In the genomic region with DNA sequence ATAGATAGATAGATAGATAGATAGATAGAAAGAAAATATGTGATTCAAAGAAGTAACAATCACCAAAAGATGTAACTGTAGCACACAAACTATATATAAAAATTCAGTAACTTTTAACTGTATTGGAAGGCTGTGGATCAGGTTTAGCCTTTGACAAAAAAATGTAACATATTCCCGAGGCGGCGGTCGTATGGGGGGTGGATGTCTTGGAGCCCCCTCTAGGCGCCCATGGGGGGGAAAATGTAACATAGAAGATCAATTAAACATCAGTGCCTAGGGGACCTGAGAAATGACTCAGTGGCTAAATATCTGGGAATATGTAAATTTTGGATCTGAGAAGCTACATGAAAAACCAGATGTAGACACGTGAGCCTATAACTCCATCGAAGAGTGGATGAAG, we compare ENCODE assay signal across 10 mouse cellular contexts.
DNase-seq lines count a peak whose midpoint lies in the region; ATAC-seq lines count a peak whose summit lies in the region.
"Had no signal": no experiment of that assay in that cellular context is flagged by ENCODE, and none has a peak within 500 bp of the region (broad histone marks: within the 10 kb centered on the region; RNA-seq: fewer than 3 reads in every experiment).

No protein-coding gene starts in this region.

- H3K27ac ChIP-seq in hindbrain, embryonic 11.5 days (ENCODE audit: low read depth, low read length), result no peak overlapping the region
- no peak overlapping the region for H3K27ac ChIP-seq in hindbrain, embryonic 14.5 days
- no peak overlapping the region for H3K27ac ChIP-seq in neural tube, embryonic 11.5 days (ENCODE audit: low read depth, low read length)
- H3K27ac ChIP-seq: liver, embryonic 15.5 days had no signal

- no peak overlapping the region for H3K4me3 ChIP-seq in hindbrain, embryonic 11.5 days (ENCODE audit: low read depth, low read length)
- no peak overlapping the region for H3K4me3 ChIP-seq in hindbrain, embryonic 14.5 days (replicated peaks; ENCODE audit: low read length)
- no peak overlapping the region for H3K4me3 ChIP-seq in neural tube, embryonic 11.5 days (ENCODE audit: low read depth, low read length)
- H3K4me3 ChIP-seq: liver, embryonic 15.5 days had no signal

- no peaks in the 10 kb centered on the region for H3K4me1 ChIP-seq in hindbrain, embryonic 11.5 days (replicated peaks; ENCODE audit: control insufficient read depth, insufficient read depth, low read length)
- no peaks in the 10 kb centered on the region for H3K4me1 ChIP-seq in hindbrain, embryonic 14.5 days (replicated peaks; ENCODE audit: control insufficient read depth, insufficient read depth, low read length)
- H3K4me1 ChIP-seq in neural tube, embryonic 11.5 days (ENCODE audit: control insufficient read depth, insufficient read depth, low read length), result no peaks in the 10 kb centered on the region
- H3K4me1 ChIP-seq: liver, embryonic 15.5 days had no signal

- no peak for ATAC-seq in hindbrain, embryonic 11.5 days (ENCODE audit: low FRiP score)
- no peak for ATAC-seq in hindbrain, embryonic 14.5 days (ENCODE audit: low FRiP score)
- no peak for ATAC-seq in neural tube, embryonic 11.5 days (ENCODE audit: insufficient read depth, low FRiP score, low TSS enrichment)
- ATAC-seq in erythroblast, adult 5-6 weeks (replicated peaks; ENCODE audit: low FRiP score, poor library complexity, severe bottlenecking), result no peak

- no peaks in the 10 kb centered on the region for H3K9me3 ChIP-seq in hindbrain, embryonic 11.5 days (ENCODE audit: control insufficient read depth, low read length)
- H3K9me3 ChIP-seq in hindbrain, embryonic 14.5 days (ENCODE audit: control insufficient read depth, low read length), result no peaks in the 10 kb centered on the region
- no peaks in the 10 kb centered on the region for H3K9me3 ChIP-seq in neural tube, embryonic 11.5 days (ENCODE audit: control insufficient read depth, low read length)
- H3K9me3 ChIP-seq: liver, embryonic 15.5 days had no signal

- 83% methylated on average over 7 of the region's 7 CpGs for whole genome bisulfite sequencing in hindbrain, embryonic 11.5 days
- WGBS in hindbrain, embryonic 14.5 days, result 86% methylated on average over 7 of the region's 7 CpGs
- 85% methylated on average over 7 of the region's 7 CpGs for WGBS in neural tube, embryonic 11.5 days

- H3K27me3 ChIP-seq in hindbrain, embryonic 11.5 days (ENCODE audit: control insufficient read depth, insufficient read depth, low read length), result no peaks in the 10 kb centered on the region
- H3K27me3 ChIP-seq in hindbrain, embryonic 14.5 days (ENCODE audit: control insufficient read depth, insufficient read depth, low read length), result no peaks in the 10 kb centered on the region
- H3K27me3 ChIP-seq in neural tube, embryonic 11.5 days (ENCODE audit: control insufficient read depth, insufficient read depth, low read length), result no peaks in the 10 kb centered on the region
- H3K27me3 ChIP-seq: liver, embryonic 15.5 days had no signal

- peak; percentile 1 for DNase-seq in adrenal gland, adult 2 months
- no peak for DNase-seq in adrenal gland, postnatal 4 days (ENCODE audit: low spot score in 2 of 2)
- DNase-seq in hindbrain, embryonic 11.5 days (ENCODE audit: low spot score), result peak; percentile 86
- DNase-seq in hindbrain, embryonic 14.5 days (ENCODE audit: low spot score), result no peak
- DNase-seq in testis, postnatal 10 days (ENCODE audit: low spot score), result peak; percentile 94
- DNase-seq in testis, postnatal 14 days (ENCODE audit: low spot score), result no peak
- DNase-seq in neural tube, embryonic 11.5 days (ENCODE audit: low spot score), result peak; percentile 33
- DNase-seq: kidney, adult 2 months had no signal

- H3K9ac ChIP-seq in hindbrain, embryonic 11.5 days (ENCODE audit: low read depth, low read length), result no peak overlapping the region
- H3K9ac ChIP-seq in hindbrain, embryonic 14.5 days, result no peak overlapping the region
- no peak overlapping the region for H3K9ac ChIP-seq in neural tube, embryonic 11.5 days (ENCODE audit: low read length)
- H3K9ac ChIP-seq: liver, embryonic 15.5 days had no signal

- no peak overlapping the region for H3K4me2 ChIP-seq in hindbrain, embryonic 11.5 days (replicated peaks; ENCODE audit: low read depth, low read length)
- no peak overlapping the region for H3K4me2 ChIP-seq in hindbrain, embryonic 14.5 days (replicated peaks)
- H3K4me2 ChIP-seq in neural tube, embryonic 11.5 days (ENCODE audit: low read depth), result no peak overlapping the region
- H3K4me2 ChIP-seq: liver, embryonic 15.5 days had no signal

- no peaks in the 10 kb centered on the region for H3K36me3 ChIP-seq in hindbrain, embryonic 11.5 days (ENCODE audit: control insufficient read depth, insufficient read depth, low read length)
- no peaks in the 10 kb centered on the region for H3K36me3 ChIP-seq in hindbrain, embryonic 14.5 days (replicated peaks; ENCODE audit: control insufficient read depth, insufficient read depth)
- no peaks in the 10 kb centered on the region for H3K36me3 ChIP-seq in neural tube, embryonic 11.5 days (ENCODE audit: control insufficient read depth, insufficient read depth, low read length)
- H3K36me3 ChIP-seq: liver, embryonic 15.5 days had no signal

Comparison
In these comparisons a context has a peak if more than half of its experiments do, and no peak if none do; other contexts are left out.
1. DNase-seq: peak in adrenal gland, adult 2 months (single experiment), hindbrain, embryonic 11.5 days (single experiment), testis, postnatal 10 days (single experiment) and neural tube, embryonic 11.5 days (single experiment); none in adrenal gland, postnatal 4 days (0 of 2), hindbrain, embryonic 14.5 days (single experiment) and testis, postnatal 14 days (single experiment).